Mouse (Mus musculus) ES-E14 (cell line): Measurements from ENCODE around the gene Cyp3a11. TPM values are rescaled to one million over a fixed set of nuclear protein-coding genes. Genes with fewer than 3 reads are reported as not detected.
"Not testable (repeated sequence)": the region's sequence is repeated elsewhere in the genome, so short reads cannot be mapped to it uniquely, and the experiment has no call there.

Source experiments
- DNase-seq: peaks from one replicate; pipeline ENCODE4 v3.0.0-alpha.2; 2013; ENCODE audit warnings: low read depth, low spot score
- H3K27ac ChIP-seq: 2 replicates; pipeline ENCODE4 v1.5.1; 2012; ENCODE audit warnings: low read depth, mild to moderate bottlenecking, low read length, moderate library complexity, mixed read lengths; ENCODE audit not compliant: poor library complexity, insufficient read depth, severe bottlenecking
- H3K36me3 ChIP-seq: 2 replicates; pipeline ENCODE4 v1.6.1; 2012; ENCODE audit warnings: mild to moderate bottlenecking, low read length, moderate library complexity, mixed read lengths; ENCODE audit not compliant: control insufficient read depth, poor library complexity, insufficient read depth, severe bottlenecking
- H3K4me1 ChIP-seq, 2 experiments: fragments of 150-350 bp in 1 of 2; sonication (generic) in 1 of 2; 2 replicates each; pipeline ENCODE4 v1.6.1; 2012; ENCODE audit warnings: low read length in 2 of 2, mild to moderate bottlenecking in 1 of 2, mixed read lengths in 1 of 2; ENCODE audit not compliant: control insufficient read depth in 2 of 2, insufficient read depth in 2 of 2, poor library complexity in 1 of 2
- H3K4me3 ChIP-seq, 2 experiments: fragments of 150-350 bp in 1 of 2; sonication (generic) in 1 of 2; 2 replicates each; pipeline ENCODE4 v1.5.1; 2012; ENCODE audit warnings: low read length in 2 of 2, low read depth in 1 of 2, mild to moderate bottlenecking in 1 of 2, mixed read lengths in 1 of 2; ENCODE audit not compliant: insufficient read depth in 1 of 2, poor library complexity in 1 of 2, severe bottlenecking in 1 of 2
- H3K9ac ChIP-seq: 2 replicates; pipeline ENCODE4 v1.6.1; 2012; ENCODE audit warnings: low read depth, mild to moderate bottlenecking, low read length, mixed read lengths; ENCODE audit not compliant: poor library complexity, insufficient read depth, severe bottlenecking
- H3K9me3 ChIP-seq: fragments of 150-350 bp; sonication (generic); 2 replicates; pipeline ENCODE4 v1.6.1; 2012; ENCODE audit warnings: low read depth, mild to moderate bottlenecking, low read length; ENCODE audit not compliant: control insufficient read depth, insufficient read depth
- CHD2 ChIP-seq: IDR thresholded peaks from 2 replicates; pipeline ENCODE4 v1.6.1; 2014; ENCODE audit warnings: mild to moderate bottlenecking, low read depth, low read length, inconsistent platforms
- HCFC1 ChIP-seq: IDR thresholded peaks from 2 replicates; pipeline ENCODE4 v1.6.1; 2012; ENCODE audit warnings: low read length, inconsistent platforms, borderline replicate concordance; ENCODE audit not compliant: insufficient read depth
- MAFK ChIP-seq: IDR thresholded peaks from 2 replicates; pipeline ENCODE4 v1.6.1; 2014; ENCODE audit warnings: mild to moderate bottlenecking, low read depth, low read length, inconsistent platforms; ENCODE audit not compliant: insufficient read depth
- ZC3H11A ChIP-seq: IDR thresholded peaks from 2 replicates; pipeline ENCODE4 v1.6.1; 2012; ENCODE audit warnings: low read depth, mild to moderate bottlenecking, inconsistent platforms, low read length, borderline replicate concordance
- ZNF384 ChIP-seq: IDR thresholded peaks from 2 replicates; pipeline ENCODE4 v1.6.1; 2012; ENCODE audit warnings: low read depth, low read length, inconsistent platforms
- in situ Hi-C, 2 experiments: fragments of 600-800 bp; cut with MboI; formaldehyde crosslinking; loops; one replicate each; pipeline ENCODE4 v1.15.1; 2025; ENCODE audit warnings: low sequenced_read_pairs in 2 of 2, inconsistent platforms in 1 of 2; ENCODE audit not compliant: unreplicated experiment in 2 of 2
- total RNA-seq: library from RNA; depleted of rRNA; stranded (reverse); fragments of 300-350 nt; gene quantifications from 2 replicates; pipeline ENCODE4 v1.2.3, GENCODE M21; 2012

Gene Cyp3a11
- total RNA-seq, 1 experiment: not detected

DNA sequence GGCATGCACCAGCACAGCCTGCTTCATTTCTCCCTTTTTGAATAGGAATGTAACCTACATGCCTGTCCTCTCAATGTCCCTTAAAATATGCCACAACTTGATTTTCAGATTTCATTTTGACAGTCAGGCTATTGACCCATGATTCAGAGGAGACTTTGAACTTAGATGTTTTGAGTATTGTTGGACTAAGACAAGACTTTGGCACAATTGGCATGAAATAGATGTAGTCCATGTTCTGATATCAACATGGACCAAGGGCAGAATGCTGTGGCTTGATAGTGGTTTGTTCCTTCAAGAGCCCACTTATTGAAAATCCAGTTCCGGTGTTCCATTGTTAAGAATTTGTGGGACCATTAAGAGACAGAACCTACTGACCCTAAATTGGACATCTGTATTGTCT is 23.6 kb upstream of the Cyp3a11 start:
- TF ChIP-seq CHD2 (no peak), ZNF384 (no peak), ZC3H11A (no peak), MAFK (no peak), HCFC1 (no peak)
- no peak overlapping the region for H3K4me3 ChIP-seq
- H3K9me3 ChIP-seq: no peaks in the 10 kb centered on the region
- no peak overlapping the region for H3K27ac ChIP-seq
- H3K36me3 ChIP-seq: peaks cover 2% of the 10 kb centered on the region; the same call in 1 of the 2 replicates
- in situ Hi-C loops: no loop called here
- no peak for DNase-seq
- H3K9ac ChIP-seq: no peak overlapping the region
- peaks cover 0 to 6% of the 10 kb centered on the region in 2 experiments; a peak in 2 of 4 replicates for H3K4me1 ChIP-seq

GRCm38 (mm10) chr5:145900436-145900990 is 20.7 kb upstream of the Cyp3a11 start:
- no peak for DNase-seq
- in situ Hi-C loops: no loop called here
- Histone ChIP-seq H3K4me3 (no peak overlapping the region), H3K4me1 (no peaks in the 10 kb centered on the region), H3K36me3 (no peaks in the 10 kb centered on the region), H3K27ac (no peak overlapping the region), H3K9me3 (no peaks in the 10 kb centered on the region), H3K9ac (no peak overlapping the region)
- TF ChIP-seq HCFC1: no peak
- TF ChIP-seq ZNF384: no peak
- TF ChIP-seq CHD2: no peak
- TF ChIP-seq ZC3H11A: no peak
- no peak for TF ChIP-seq MAFK

DNA sequence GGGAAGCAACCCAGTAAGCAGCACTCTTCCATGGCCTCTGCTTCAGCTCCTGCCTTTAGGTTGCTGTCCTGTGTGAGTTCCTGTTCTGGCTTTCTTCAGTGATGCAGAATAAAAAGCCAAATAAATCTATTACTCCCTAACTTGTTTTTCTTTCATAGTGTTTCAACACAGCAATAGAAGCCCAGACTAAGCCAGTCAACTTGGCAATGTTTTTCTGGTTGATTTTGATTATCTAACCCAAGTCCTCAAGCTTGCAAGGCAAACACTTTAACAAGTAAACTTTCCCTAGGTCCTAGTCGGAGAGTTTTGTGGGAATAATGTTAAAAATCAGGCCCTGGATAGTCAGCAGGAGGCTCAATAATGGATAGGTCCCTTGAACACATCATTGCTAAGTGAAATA is 17.5 kb upstream of the Cyp3a11 start:
- no peaks in the 10 kb centered on the region for H3K9me3 ChIP-seq
- in situ Hi-C loops: no loop called here
- no peaks in the 10 kb centered on the region for H3K36me3 ChIP-seq
- H3K4me3 ChIP-seq: no peak overlapping the region
- no peak overlapping the region for H3K9ac ChIP-seq
- no peak for DNase-seq
- H3K4me1 ChIP-seq: no peaks in the 10 kb centered on the region
- no peak overlapping the region for H3K27ac ChIP-seq
- TF ChIP-seq MAFK (no peak), CHD2 (no peak), ZNF384 (no peak), ZC3H11A (no peak), HCFC1 (no peak)

GRCm38 (mm10) chr5:145881207-145881606 is 1.4 kb upstream of the Cyp3a11 start:
- Histone ChIP-seq H3K4me3 (no peak overlapping the region), H3K36me3 (no peaks in the 10 kb centered on the region), H3K9ac (no peak overlapping the region), H3K27ac (no peak overlapping the region), H3K4me1 (no peaks in the 10 kb centered on the region), H3K9me3 (no peaks in the 10 kb centered on the region)
- no peak for DNase-seq
- in situ Hi-C loops: no loop called here
- TF ChIP-seq ZNF384 (no peak), ZC3H11A (no peak), CHD2 (no peak), HCFC1 (no peak), MAFK (no peak)

- H3K4me1 ChIP-seq, H3K36me3 ChIP-seq, H3K9me3 ChIP-seq, in situ Hi-C loops, H3K9ac ChIP-seq, H3K4me3 ChIP-seq, DNase-seq, H3K27ac ChIP-seq: not testable (repeated sequence)
Measured at GRCm38 (mm10) chr5:145867433-145867832, 12.3 kb downstream of the Cyp3a11 start.

- H3K9ac ChIP-seq, H3K27ac ChIP-seq, in situ Hi-C loops, H3K9me3 ChIP-seq, H3K36me3 ChIP-seq, H3K4me1 ChIP-seq, DNase-seq, H3K4me3 ChIP-seq: not testable (repeated sequence)
Measured at GRCm38 (mm10) chr5:145805796-145806195, 74.0 kb downstream of the Cyp3a11 start, which contains the start of gene Cyp3a44. Gene Cyp3a44 (minus strand): TSS chr5:145805874.
